Mouse (Mus musculus): ENCODE data around the gene Bag3. TPM values are rescaled to one million over a fixed set of nuclear protein-coding genes. Genes with fewer than 3 reads are reported as not detected.
A peak's percentile ranks its signal among the peaks of the same experiment; 100 is the strongest.

The Bag3 gene
- total RNA-seq, 2 experiments from 2014 or later, result 77.1 to 125 TPM

- no peak for DNase-seq
Measured at GRCm38 (mm10) chr7:128537676-128538075, 14.3 kb downstream of the Bag3 start.

GRCm38 (mm10) chr7:128538196-128538595 lies 14.8 kb downstream of the Bag3 start:
- DNase-seq, result no peak

- DNase-seq, result no peak
Measured at GRCm38 (mm10) chr7:128538769-128539168, 15.4 kb downstream of the Bag3 start.

- DNase-seq, result no peak
Measured at GRCm38 (mm10) chr7:128540111-128540510, 16.7 kb downstream of the Bag3 start.

- no peak for DNase-seq
Measured at GRCm38 (mm10) chr7:128540734-128541133, 17.3 kb downstream of the Bag3 start.

GRCm38 (mm10) chr7:128541186-128541585 lies 17.8 kb downstream of the Bag3 start:
- DNase-seq, result no peak

GRCm38 (mm10) chr7:128541771-128542170 lies 18.4 kb downstream of the Bag3 start:
- DNase-seq, result no peak

- no peak for DNase-seq
Measured at GRCm38 (mm10) chr7:128542488-128542887, 19.1 kb downstream of the Bag3 start.

GRCm38 (mm10) chr7:128543148-128543855 lies 19.9 kb downstream of the Bag3 start:
- no peak for DNase-seq

- no peak for DNase-seq
Measured at GRCm38 (mm10) chr7:128543961-128544360, 20.5 kb downstream of the Bag3 start.

GRCm38 (mm10) chr7:128544566-128545262 lies 21.3 kb downstream of the Bag3 start:
- DNase-seq, result no peak

GRCm38 (mm10) chr7:128546031-128546430 lies 22.6 kb downstream of the Bag3 start:
- no peak for DNase-seq

- no peak for DNase-seq
Measured at GRCm38 (mm10) chr7:128549137-128549536, 25.7 kb downstream of the Bag3 start.

- DNase-seq, result no peak
Measured at GRCm38 (mm10) chr7:128550328-128551086, 27.1 kb downstream of the Bag3 start.

- DNase-seq, result no peak
Measured at GRCm38 (mm10) chr7:128551087-128551457, 27.7 kb downstream of the Bag3 start.

GRCm38 (mm10) chr7:128553105-128553705 lies 29.8 kb downstream of the Bag3 start:
- DNase-seq, result no peak

- DNase-seq, result no peak
Measured at GRCm38 (mm10) chr7:128554502-128554901, 31.1 kb downstream of the Bag3 start.

GRCm38 (mm10) chr7:128555141-128555750 lies 31.8 kb downstream of the Bag3 start:
- DNase-seq, result no peak

- DNase-seq, result no peak
Measured at GRCm38 (mm10) chr7:128556923-128557430, 33.6 kb downstream of the Bag3 start.

GRCm38 (mm10) chr7:128563373-128563772 lies 40.0 kb downstream of the Bag3 start:
- DNase-seq, result peak; percentile 54

GRCm38 (mm10) chr7:128566311-128566710 lies 42.9 kb downstream of the Bag3 start:
- DNase-seq, result no peak
